Mouse (Mus musculus): ENCODE results near the gene Lrrc19.

Lrrc19 gene

DNA sequence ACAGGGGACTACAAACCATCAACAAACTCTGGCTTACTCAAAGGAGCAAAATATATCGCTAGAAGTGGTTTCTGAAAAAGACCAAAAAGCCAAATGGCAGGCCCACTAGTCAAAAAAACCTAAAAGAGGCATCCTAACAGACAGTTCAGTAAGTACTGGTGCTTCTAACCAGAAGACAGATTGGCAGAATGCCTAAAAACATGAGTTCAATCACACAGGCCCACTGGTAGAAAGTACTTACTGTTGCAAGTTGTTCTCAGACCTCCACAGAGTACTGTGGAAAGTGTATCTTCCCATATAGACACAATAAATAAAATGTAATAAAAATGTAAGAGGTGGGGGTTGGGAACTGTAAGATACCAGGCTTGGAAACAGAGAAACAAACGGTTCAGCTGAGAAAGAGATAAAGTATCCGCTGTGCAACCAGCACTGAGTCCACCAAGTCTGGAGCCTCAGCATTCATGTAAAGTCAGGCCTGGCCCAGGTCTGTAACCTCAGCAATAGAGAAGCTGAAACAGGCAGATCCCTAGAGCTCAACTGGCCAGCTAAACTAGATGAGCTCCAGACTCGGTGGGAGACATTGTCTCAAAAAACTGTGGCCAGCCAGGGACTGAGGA lies 58.1 kb downstream of the Lrrc19 start:
- no peak for DNase-seq (ENCODE audit: low spot score)
